Mouse (Mus musculus): ENCODE results near the gene B3galt5.

DNA sequence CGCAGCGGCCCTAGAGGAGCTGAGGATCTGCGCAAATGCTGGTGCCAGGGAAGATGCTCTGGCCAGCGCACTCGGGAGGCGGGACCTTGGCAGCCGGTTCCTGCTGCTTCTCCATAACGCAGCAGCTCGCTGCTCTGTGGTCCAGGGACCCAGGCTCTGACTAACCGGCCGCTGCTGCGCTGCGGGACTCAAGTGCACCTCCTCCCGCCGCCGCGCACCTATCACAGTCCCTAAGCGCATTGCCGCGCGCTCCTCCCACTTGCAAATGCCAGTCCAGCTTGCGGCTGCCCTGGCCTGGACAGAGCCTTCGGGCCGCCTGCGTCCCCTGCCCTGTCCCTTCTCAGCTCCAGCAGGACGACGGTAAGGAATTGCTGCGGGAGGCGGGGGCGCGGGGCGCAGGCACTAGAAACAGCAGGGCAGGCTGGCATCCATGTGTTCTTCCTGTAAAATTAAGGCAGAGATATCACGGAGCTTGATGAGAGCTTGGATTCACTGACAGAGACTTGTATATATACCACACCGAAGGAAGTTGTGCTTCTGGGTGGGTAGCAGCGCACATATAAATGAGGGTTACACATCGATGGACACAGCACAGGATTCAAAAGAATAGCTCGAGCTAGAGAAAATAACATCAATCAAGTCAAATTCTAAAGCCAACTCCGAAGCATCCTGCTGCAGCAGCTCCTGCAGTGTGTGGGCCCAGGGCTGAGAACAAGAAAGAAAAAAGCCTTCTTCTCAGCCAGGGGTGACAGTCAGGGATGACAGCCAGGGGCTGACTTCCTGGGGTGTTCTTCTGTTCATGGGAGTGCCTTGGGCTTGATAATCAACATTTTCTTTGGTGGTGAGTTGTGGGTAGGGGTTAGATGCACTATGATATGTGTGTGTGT is 45.4 kb downstream of the B3galt5 start:
- TF ChIP-seq CTCF (IDR thresholded peaks at IDR 0.05; ENCODE audit: low read depth): no peak
- no peak for TF ChIP-seq EP300 (IDR thresholded peaks at IDR 0.05; ENCODE audit: low read depth)

Data from heart, postnatal 0 days (tissue).